Mouse (Mus musculus): ENCODE measurements at regions not wholly inside any gene's neighbourhood (a gene's known extent, or its start where the extent isn't known, plus 50 kb on each side); places are given as distances from the start of the nearest gene placed in this dataset.

DNA sequence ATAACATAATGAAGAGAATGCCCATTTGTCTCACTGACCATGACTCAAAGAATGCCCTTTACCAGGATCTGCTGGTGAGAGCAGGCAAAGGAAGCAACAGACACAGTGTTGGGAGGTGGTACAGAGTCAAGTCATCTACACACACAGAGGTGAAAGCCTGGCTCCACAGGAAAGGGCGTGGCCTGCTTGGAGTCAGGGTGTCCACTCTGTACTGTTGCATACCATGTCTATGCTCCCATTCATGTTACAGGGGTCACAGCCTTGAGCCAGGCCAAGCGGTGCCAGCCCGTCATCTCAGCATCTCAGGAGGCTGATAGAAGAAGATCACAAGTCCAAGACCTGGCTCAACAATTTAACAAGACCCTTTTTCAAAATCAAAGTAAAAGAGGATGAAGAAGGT is 57.8 kb upstream of the Tcerg1l start:
- no peak for TF ChIP-seq CTCF (IDR thresholded peaks at IDR 0.05; ENCODE audit: extremely low read depth, insufficient read length, insufficient replicate concordance, low read depth, low read length)
- no peak for TF ChIP-seq POLR2A (IDR thresholded peaks at IDR 0.05; ENCODE audit: low read depth, low read length)

Data from small intestine, adult 2 months (tissue).